In genomic region chr7:127572895-127573471, GRCm38 (mm10) we compare ENCODE assay signal across 8 mouse cellular contexts. TPM values are rescaled to one million over a fixed set of nuclear protein-coding genes. Genes with fewer than 3 reads are reported as not detected.
DNase-seq lines count a peak whose midpoint lies in the region; ATAC-seq and TF ChIP-seq lines count a peak whose summit lies in the region.

Gene Phkg2, plus strand, starts transcription at chr7:127573340.

- peaks cover 5% of the 10 kb centered on the region; the same call in 1 of the 2 replicates for H3K4me1 ChIP-seq in cerebellum, adult 2 months (ENCODE audit: control insufficient read depth, insufficient read depth, low read length)
- peaks cover 20% of the 10 kb centered on the region for H3K4me1 ChIP-seq in forebrain, postnatal 0 days (ENCODE audit: insufficient read depth)
- H3K4me1 ChIP-seq in lung, embryonic 15.5 days: peaks cover 13% of the 10 kb centered on the region

- peak within 1 kb of the TSS; percentile 73 for H3K4me3 ChIP-seq in cerebellum, adult 2 months (replicated peaks; ENCODE audit: insufficient read depth, low read depth, low read length)
- H3K4me3 ChIP-seq in forebrain, postnatal 0 days (ENCODE audit: low read depth, low read length): peak within 1 kb of the TSS; percentile 72
- H3K4me3 ChIP-seq in lung, embryonic 15.5 days: peak within 1 kb of the TSS; percentile 84

- TF ChIP-seq CTCF in cerebellum, adult 2 months (IDR thresholded peaks at IDR 0.05; ENCODE audit: borderline replicate concordance, insufficient read depth, low read depth, low read length): no peak
- TF ChIP-seq CTCF in forebrain, postnatal 0 days (IDR thresholded peaks at IDR 0.05; ENCODE audit: low read depth): 0 out of 2 replicates have a peak, but pooled peaks have one; percentile 20

- H3K27ac ChIP-seq in cerebellum, adult 2 months (ENCODE audit: insufficient read depth, low read length): peak within 1 kb of the TSS; percentile 68
- H3K27ac ChIP-seq in forebrain, postnatal 0 days (ENCODE audit: low read depth, low read length): peak within 1 kb of the TSS; percentile 74
- H3K27ac ChIP-seq in lung, embryonic 15.5 days: peak within 1 kb of the TSS; percentile 67

- peak; percentile 98 for ATAC-seq in forebrain, postnatal 0 days
- peak; percentile 99 for ATAC-seq in lung, embryonic 15.5 days (ENCODE audit: borderline replicate concordance, extremely low read depth, low FRiP score, low TSS enrichment)

- under 1% methylated on average over 17 of the region's 17 CpGs for WGBS in cerebellum, adult 2 months
- under 1% methylated on average over 17 of the region's 17 CpGs for WGBS in forebrain, postnatal 0 days
- WGBS in lung, embryonic 15.5 days: under 1% methylated on average over 17 of the region's 17 CpGs

- peak; percentile 99 for DNase-seq in MEL-GATA-1-ER (ENCODE audit: extremely low read depth, low read depth)
- peak; percentile 90 to 98 for DNase-seq in cerebellum, adult 2 months
- DNase-seq in forebrain, postnatal 0 days: peak; percentile 96
- DNase-seq in heart, postnatal 4 days: peak; percentile 91
- peak; percentile 93 to 97 for DNase-seq in layer of hippocampus, adult 8-10 months (ENCODE audit: low spot score in 2 of 2)
- peak; percentile 93 for DNase-seq in ovary, adult 18-20 months (ENCODE audit: low spot score)
- peak; percentile 96 for DNase-seq in thymus, postnatal 0 days (ENCODE audit: low spot score)

- H3K27me3 ChIP-seq in cerebellum, adult 2 months (ENCODE audit: control insufficient read depth, insufficient read depth, low read length): no peaks in the 10 kb centered on the region
- no peaks in the 10 kb centered on the region for H3K27me3 ChIP-seq in forebrain, postnatal 0 days (ENCODE audit: insufficient read depth, low read length)
- H3K27me3 ChIP-seq in lung, embryonic 15.5 days: no peaks in the 10 kb centered on the region

- peak within 1 kb of the TSS; percentile 79 for H3K9ac ChIP-seq in forebrain, postnatal 0 days
- H3K9ac ChIP-seq in lung, embryonic 15.5 days: peak within 1 kb of the TSS; percentile 76

- peak; percentile 74; the same call in 1 of the 2 replicates for TF ChIP-seq POLR2A in cerebellum, adult 2 months (IDR thresholded peaks at IDR 0.05; ENCODE audit: borderline replicate concordance, insufficient read depth, low read length)

- no peaks in the 10 kb centered on the region for H3K9me3 ChIP-seq in forebrain, postnatal 0 days (ENCODE audit: low read length)
- H3K9me3 ChIP-seq in lung, embryonic 15.5 days: no peaks in the 10 kb centered on the region

- peak within 1 kb of the TSS; percentile 95 for H3K4me2 ChIP-seq in forebrain, postnatal 0 days (ENCODE audit: low read depth)
- peak within 1 kb of the TSS; percentile 92 for H3K4me2 ChIP-seq in lung, embryonic 15.5 days

- H3K36me3 ChIP-seq in forebrain, postnatal 0 days (ENCODE audit: insufficient read depth): peaks cover 12% of the 10 kb centered on the region; the same call in 1 of the 2 replicates
- peaks cover 18% of the 10 kb centered on the region for H3K36me3 ChIP-seq in lung, embryonic 15.5 days

RNA-seq across cellular contexts. Expression of gene Phkg2, which starts in this region (rescaled TPM):
- 159 and 161 TPM in 2 replicates for polyA plus RNA-seq in cerebellum, adult 2 months (2012; rRNA removed)
- total RNA-seq in forebrain, postnatal 0 days (2014; rRNA removed): 45.7 and 62.4 TPM in 2 replicates
- polyA plus RNA-seq in forebrain, postnatal 0 days (2015; fragmentation: Nextera tagmentation; extraction: Ambion mirVana): 53.4 and 53.8 TPM in 2 replicates
- 10 to 100 TPM; 18.1 to 19.4 TPM for total RNA-seq in heart, postnatal 4 days (2021)
- total RNA-seq in layer of hippocampus, adult 8-10 months (2022): 10 to 100 TPM; 74.1 to 82.6 (median 79.2) TPM
- polyA plus RNA-seq in lung, embryonic 15.5 days (2015; fragmentation: Nextera tagmentation; extraction: Ambion mirVana): 34.0 and 40.5 TPM in 2 replicates
- 55.2 and 62.1 TPM in 2 replicates for polyA plus RNA-seq in thymus, postnatal 0 days (2015; fragmentation: Nextera tagmentation; extraction: Ambion mirVana)

Comparison
In these comparisons a context has a peak if more than half of its experiments do, and no peak if none do; other contexts are left out.
1. Peak in every context shown above with its lines: DNase-seq, ATAC-seq, H3K4me3 ChIP-seq and H3K27ac ChIP-seq.